Comparison of ENCODE assay signal across 9 mouse cellular contexts in genomic region chr1:162108181-162108671, GRCm38 (mm10).
DNase-seq lines count a peak whose midpoint lies in the region; ATAC-seq and TF ChIP-seq lines count a peak whose summit lies in the region.
"Had no signal": no experiment of that assay in that cellular context is flagged by ENCODE, and none has a peak within 500 bp of the region (broad histone marks: within the 10 kb centered on the region; RNA-seq: fewer than 3 reads in every experiment).

No protein-coding gene starts in this region.

- no peaks in the 10 kb centered on the region for H3K36me3 ChIP-seq in embryonic facial prominence, embryonic 10.5 days (replicated peaks)
- no peaks in the 10 kb centered on the region for H3K36me3 ChIP-seq in midbrain, embryonic 12.5 days
- H3K36me3 ChIP-seq: liver, embryonic 12.5 days had no signal

- H3K9ac ChIP-seq in midbrain, embryonic 12.5 days (replicated peaks) = no peak overlapping the region
- H3K9ac ChIP-seq: liver, embryonic 12.5 days had no signal

- TF ChIP-seq CTCF in layer of hippocampus, adult 2 months (conservative IDR thresholded peaks at IDR 0.05) = no peak

- no peak overlapping the region for H3K4me3 ChIP-seq in embryonic facial prominence, embryonic 10.5 days
- no peak overlapping the region; the same call in 1 of the 2 replicates for H3K4me3 ChIP-seq in layer of hippocampus, adult 2 months
- H3K4me3 ChIP-seq in midbrain, embryonic 12.5 days = no peak overlapping the region
- H3K4me3 ChIP-seq: liver, embryonic 12.5 days had no signal

- peak overlapping the region; percentile 76 for H3K27ac ChIP-seq in embryonic facial prominence, embryonic 10.5 days (replicated peaks)
- peak overlapping the region; percentile 76 for H3K27ac ChIP-seq in layer of hippocampus, adult 2 months
- no peak overlapping the region; the same call in 1 of the 2 replicates for H3K27ac ChIP-seq in midbrain, embryonic 12.5 days (replicated peaks)
- H3K27ac ChIP-seq: liver, embryonic 12.5 days had no signal

- ATAC-seq in midbrain, embryonic 12.5 days (ENCODE audit: low FRiP score, low read depth) = peak; percentile 49
- ATAC-seq: liver, embryonic 12.5 days had no signal

- peak; percentile 73 for DNase-seq in brain, adult 2 months (ENCODE audit: low read depth, low spot score)
- no peak for DNase-seq in embryonic facial prominence, embryonic 10.5 days (ENCODE audit: low spot score)
- DNase-seq in layer of hippocampus, adult 2 months (ENCODE audit: low spot score in 2 of 2) = peak in 1 of 2 experiments; percentile 33
- no peak for DNase-seq in adrenal gland, adult 8-10 months
- DNase-seq in spleen, postnatal 10 days (ENCODE audit: low spot score in 2 of 2) = no peak
- DNase-seq in adrenal gland, adult 2 months = no peak
- DNase-seq: heart, postnatal 36 days had no signal

- H3K27me3 ChIP-seq in embryonic facial prominence, embryonic 10.5 days (replicated peaks; ENCODE audit: low read depth, poor library complexity, severe bottlenecking) = no peaks in the 10 kb centered on the region
- no peaks in the 10 kb centered on the region for H3K27me3 ChIP-seq in midbrain, embryonic 12.5 days
- H3K27me3 ChIP-seq: liver, embryonic 12.5 days had no signal

- 75% methylated on average over 7 of the region's 7 CpGs for WGBS in embryonic facial prominence, embryonic 10.5 days
- WGBS in midbrain, embryonic 12.5 days = 32% methylated on average over 7 of the region's 7 CpGs

- peaks cover 32% of the 10 kb centered on the region for H3K4me1 ChIP-seq in embryonic facial prominence, embryonic 10.5 days
- peaks cover 17% of the 10 kb centered on the region; the same call in 1 of the 2 replicates for H3K4me1 ChIP-seq in midbrain, embryonic 12.5 days
- H3K4me1 ChIP-seq: liver, embryonic 12.5 days had no signal

- H3K4me2 ChIP-seq in midbrain, embryonic 12.5 days (replicated peaks) = no peak overlapping the region
- H3K4me2 ChIP-seq: liver, embryonic 12.5 days had no signal

- no peaks in the 10 kb centered on the region for H3K9me3 ChIP-seq in embryonic facial prominence, embryonic 10.5 days
- no peaks in the 10 kb centered on the region for H3K9me3 ChIP-seq in midbrain, embryonic 12.5 days
- H3K9me3 ChIP-seq: liver, embryonic 12.5 days had no signal
